Mouse (Mus musculus): ENCODE measurements around the gene Crispld2. TPM values are rescaled to one million over a fixed set of nuclear protein-coding genes. Genes with fewer than 3 reads are reported as not detected.
A peak's percentile ranks its signal among the peaks of the same experiment; 100 is the strongest.

The Crispld2 gene
- total RNA-seq, 2 experiments from 2014 or later = 1.8 to 2.3 TPM

GRCm38 (mm10) chr8:120020298-120020697 is 28.1 kb downstream of the Crispld2 start:
- no peak for DNase-seq (ENCODE audit: low spot score in 2 of 2)
- intact Hi-C loops (cut with DNase I) = no loop called here

- DNase-seq (ENCODE audit: low spot score in 2 of 2) = no peak
- intact Hi-C loops (cut with DNase I) = no loop called here
Measured at GRCm38 (mm10) chr8:120026199-120026598, 34.0 kb downstream of the Crispld2 start.

DNA sequence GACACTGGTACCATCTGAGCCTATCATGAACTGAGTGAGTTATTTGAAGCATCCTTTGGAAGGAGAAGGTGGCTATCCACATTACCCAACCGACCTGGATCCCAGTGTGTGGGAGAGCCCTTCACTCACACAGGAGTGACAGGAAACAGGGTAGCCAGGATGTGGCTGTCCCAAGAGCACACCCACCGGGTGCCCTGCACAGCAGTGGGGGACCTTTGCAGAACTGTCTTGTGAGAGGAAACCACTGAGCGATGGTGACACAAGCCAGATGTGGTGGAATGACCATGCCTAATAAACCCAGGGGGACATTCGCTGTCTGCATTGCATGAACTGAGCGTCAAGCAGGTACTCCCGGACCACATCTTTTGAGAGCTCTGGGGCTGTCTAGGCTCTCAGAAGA is 34.8 kb downstream of the Crispld2 start:
- intact Hi-C loops (cut with DNase I) = no loop called here
- DNase-seq (ENCODE audit: low spot score in 2 of 2) = no peak

DNA sequence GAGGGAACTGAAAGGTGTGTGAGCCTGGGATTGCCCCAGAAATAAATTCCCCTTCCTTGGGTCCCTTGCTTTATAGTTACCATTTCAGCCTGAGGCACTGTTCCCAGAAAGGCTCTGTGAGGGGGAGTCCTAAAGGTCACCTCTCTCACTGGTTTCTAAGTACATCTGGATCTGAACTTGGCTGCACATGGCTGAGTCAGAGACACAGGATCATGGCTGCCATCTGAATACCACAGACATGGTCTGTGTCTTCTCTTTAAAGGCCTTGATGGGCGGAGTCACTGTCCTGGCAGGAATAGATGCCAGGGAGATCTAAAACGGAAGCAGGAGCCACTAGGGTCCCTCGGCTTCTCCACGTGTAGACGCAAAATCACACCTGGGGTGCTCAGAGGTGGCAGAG is 38.2 kb downstream of the Crispld2 start:
- DNase-seq (ENCODE audit: low spot score in 2 of 2) = no peak
- intact Hi-C loops (cut with DNase I) = no loop called here

DNA sequence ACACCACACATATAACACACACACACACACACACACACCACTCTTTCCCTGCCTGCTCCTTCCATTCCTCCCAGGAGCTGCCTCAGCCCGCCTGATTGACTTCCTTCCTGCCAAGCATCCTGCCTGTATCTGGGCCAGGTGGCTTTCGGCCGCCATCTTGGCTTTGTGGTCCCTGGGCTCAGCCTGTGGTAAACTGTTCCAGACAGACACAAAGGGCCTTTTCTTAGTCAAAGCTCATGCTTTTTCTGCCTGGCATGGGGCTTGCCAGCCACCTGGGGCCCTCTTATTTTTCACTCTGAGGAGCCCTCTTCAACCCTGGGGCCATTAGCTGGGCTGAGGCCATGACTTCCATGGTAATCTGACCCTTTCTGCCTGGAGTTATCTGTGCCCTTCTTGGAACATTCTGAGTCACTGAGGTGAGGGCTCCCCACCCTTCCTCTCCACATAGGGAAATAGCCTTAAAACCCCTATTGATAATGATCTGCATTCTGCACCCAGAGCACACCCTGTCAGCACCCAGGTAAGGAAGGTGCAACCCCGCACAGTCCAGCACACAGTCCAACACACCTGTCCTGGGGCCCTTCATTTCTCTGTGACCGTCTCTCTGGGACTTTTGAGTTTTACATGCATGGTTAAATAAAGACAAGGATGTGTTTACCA is 40.4 kb downstream of the Crispld2 start:
- intact Hi-C loops (cut with DNase I) = no loop called here
- DNase-seq (ENCODE audit: low spot score in 2 of 2) = no peak

GRCm38 (mm10) chr8:120034471-120034870 is 42.2 kb downstream of the Crispld2 start:
- no peak for DNase-seq (ENCODE audit: low spot score in 2 of 2)
- intact Hi-C loops (cut with DNase I) = no loop called here

DNA sequence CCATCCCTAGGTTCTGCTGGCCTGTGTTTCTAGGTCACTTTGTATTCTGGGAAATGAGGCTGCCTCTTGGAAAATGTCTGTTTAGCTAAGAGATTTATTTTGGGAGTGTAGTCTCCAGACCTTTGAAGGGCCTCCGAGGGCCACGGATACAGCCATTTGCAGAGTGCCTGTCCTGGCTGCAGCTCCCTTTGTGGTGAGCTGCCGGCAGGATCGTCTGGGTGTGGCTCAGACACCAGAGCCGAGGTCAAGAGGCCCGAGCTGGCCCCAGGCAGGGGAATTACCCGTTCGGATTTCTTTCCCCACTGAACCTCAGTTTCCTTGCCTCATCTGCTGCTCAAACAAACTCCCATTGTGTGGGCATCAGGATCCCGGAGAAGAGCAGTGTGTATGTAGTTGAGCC is 43.9 kb downstream of the Crispld2 start:
- intact Hi-C loops (cut with DNase I) = no loop called here
- DNase-seq (ENCODE audit: low spot score in 2 of 2) = no peak

DNA sequence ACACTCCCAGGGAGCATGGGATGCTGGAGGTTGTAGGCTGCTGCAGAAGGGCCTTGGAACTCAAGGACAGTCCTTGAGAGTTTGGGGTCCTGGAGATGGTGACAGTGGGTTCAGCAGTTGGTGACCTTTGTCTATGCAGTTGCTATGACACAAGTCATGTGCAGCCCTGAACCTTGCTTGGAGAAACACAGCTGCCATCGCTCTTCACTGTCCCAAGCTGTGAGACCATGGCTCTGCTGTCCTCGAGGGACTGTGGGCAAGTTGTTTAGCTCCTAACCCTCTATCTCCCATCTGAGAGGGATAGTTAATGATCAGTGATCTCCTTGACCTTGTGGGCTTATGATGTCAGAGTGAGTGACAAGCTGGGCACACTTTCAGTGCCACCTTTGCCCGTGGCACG is 44.3 kb downstream of the Crispld2 start:
- DNase-seq (ENCODE audit: low spot score in 2 of 2) = no peak
- intact Hi-C loops (cut with DNase I) = no loop called here

DNA sequence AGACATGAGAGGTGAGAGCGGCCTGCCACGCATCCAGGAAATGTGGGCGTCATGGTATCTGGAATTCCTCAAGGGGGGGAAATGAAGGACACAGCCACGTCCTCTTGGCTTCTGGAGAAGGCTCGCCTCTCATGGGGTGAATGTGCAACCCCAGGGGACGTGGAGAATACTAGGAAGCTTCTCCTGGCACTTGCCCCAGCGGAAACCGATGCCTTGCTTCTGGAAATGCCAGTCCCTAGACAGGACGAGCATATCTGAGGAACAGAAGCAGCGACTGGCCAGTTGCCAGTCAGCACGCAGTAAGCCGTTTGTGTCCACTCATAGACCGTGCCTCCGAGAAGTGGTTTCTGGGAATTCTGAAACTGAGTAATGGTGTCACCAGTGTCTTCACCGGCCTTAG is 45.0 kb downstream of the Crispld2 start:
- no peak for DNase-seq (ENCODE audit: low spot score in 2 of 2)
- intact Hi-C loops (cut with DNase I) = no loop called here

GRCm38 (mm10) chr8:120037611-120038010 is 45.4 kb downstream of the Crispld2 start:
- intact Hi-C loops (cut with DNase I) = no loop called here
- DNase-seq (ENCODE audit: low spot score in 2 of 2) = no peak

DNA sequence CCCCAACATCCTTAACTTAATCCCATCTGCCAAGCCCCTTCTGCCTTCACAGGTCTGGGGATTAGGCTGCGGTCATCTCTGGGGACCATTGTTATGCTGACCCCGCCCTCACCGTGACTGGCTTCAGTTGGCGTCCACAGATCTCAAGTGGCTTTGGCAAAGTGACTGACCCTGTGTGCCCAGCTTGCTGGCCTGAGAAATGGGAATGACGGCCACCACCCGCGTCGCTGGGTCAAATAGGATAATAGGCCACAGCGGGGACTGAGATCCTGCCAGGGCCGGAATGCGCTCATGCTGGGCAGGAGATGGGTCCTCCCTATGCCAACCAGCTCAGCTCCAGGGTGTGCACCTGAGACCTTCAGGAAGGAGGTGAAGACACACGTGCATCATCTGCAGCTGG is 46.5 kb downstream of the Crispld2 start:
- no peak for DNase-seq (ENCODE audit: low spot score in 2 of 2)
- intact Hi-C loops (cut with DNase I) = no loop called here

GRCm38 (mm10) chr8:120039313-120039919 is 47.2 kb downstream of the Crispld2 start:
- intact Hi-C loops (cut with DNase I) = no loop called here
- no peak for DNase-seq (ENCODE audit: low spot score in 2 of 2)

DNA sequence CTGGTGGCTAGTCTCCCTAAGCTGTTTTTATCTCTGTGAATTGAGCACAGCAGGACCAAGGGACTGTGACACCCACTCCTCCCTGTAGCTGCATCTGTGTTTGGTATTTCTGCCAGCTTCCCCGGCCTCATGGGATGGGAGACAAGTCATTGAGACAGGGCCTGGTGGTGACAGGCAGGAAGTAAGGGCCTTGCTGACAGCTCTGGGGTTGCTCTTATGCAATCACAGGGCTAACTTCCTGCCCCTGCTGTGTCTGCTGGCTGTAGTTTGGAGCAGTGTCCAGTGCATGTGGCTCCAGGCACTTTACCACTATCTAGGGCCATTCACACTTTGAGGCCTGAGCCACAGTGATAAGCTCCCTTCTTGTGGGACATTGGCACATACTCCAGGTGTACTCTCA is 48.6 kb downstream of the Crispld2 start:
- intact Hi-C loops (cut with DNase I) = no loop called here
- peak in 1 of 2 experiments; percentile 28 for DNase-seq (ENCODE audit: low spot score in 2 of 2)

- intact Hi-C loops (cut with DNase I) = no loop called here
Measured at GRCm38 (mm10) chr8:120042542-120043312, 50.5 kb downstream of the Crispld2 start.

GRCm38 (mm10) chr8:120044907-120045306 is 52.7 kb downstream of the Crispld2 start:
- DNase-seq (ENCODE audit: low spot score in 2 of 2) = no peak
- intact Hi-C loops (cut with DNase I) = no loop called here

More at GRCm38 (mm10) chr8:120042542-120043312, 50.5 kb downstream of the Crispld2 start:
- no peak for DNase-seq (ENCODE audit: low spot score in 2 of 2)

DNA sequence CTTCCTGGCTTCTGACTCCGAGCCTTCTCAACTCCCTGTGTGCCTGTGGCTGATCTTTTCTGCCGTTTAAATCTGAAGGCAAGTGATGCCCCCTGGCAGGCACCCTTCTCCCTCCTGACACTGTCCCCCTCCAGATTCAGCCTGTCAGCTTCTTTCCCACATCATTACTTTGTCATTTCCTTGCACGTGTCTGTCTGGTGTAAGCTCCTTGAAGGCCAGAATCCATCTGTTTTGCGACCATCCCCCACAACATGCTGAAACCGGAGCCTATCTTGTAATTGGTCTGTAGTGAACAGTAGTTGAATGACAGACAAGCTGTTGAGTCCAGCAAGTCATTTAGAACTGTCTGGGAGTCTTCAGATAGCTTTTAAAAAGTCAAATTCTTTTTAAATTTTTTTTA is 53.2 kb downstream of the Crispld2 start:
- intact Hi-C loops (cut with DNase I) = no loop called here
- no peak for DNase-seq (ENCODE audit: low spot score in 2 of 2)

DNA sequence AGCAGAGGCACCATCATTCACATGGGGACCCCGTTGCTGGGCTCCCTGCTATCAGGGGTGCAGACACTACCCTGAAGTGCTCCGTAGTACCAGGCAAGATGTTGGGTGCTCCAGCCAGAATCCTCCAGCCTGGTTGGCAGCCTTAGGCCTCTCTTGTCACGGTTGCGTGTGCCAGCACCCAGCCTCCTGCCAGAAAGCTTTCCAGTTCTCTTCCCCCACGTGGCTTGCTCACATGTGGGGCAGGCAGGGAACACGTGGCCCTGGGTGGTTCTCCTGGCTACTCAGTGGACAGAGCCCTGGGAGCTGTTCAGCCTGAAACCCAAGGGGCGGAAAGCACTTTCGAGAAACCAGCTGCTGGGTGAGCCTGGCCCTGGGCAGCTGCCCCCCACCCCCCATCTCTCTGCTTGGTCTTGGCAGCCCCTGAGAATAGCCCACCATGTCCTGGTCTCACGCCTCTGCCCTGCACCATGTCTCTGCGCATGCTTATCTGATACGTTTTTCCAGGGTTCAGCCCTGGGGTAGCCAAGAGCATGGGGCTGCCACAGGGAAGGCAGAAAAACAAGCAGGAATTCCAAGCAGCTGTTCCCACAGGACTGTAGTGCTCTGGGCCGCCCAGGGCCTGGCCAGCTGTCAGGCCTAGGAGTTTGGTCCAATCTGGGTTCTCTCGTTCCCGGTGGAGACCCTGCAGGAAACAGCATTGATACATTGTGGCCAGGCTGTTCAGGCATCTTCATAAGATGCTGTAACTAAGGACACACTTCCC is 54.2 kb downstream of the Crispld2 start:
- DNase-seq (ENCODE audit: low spot score in 2 of 2) = peak; percentile 83 to 93
- intact Hi-C loops (cut with DNase I) = no loop called here

DNA sequence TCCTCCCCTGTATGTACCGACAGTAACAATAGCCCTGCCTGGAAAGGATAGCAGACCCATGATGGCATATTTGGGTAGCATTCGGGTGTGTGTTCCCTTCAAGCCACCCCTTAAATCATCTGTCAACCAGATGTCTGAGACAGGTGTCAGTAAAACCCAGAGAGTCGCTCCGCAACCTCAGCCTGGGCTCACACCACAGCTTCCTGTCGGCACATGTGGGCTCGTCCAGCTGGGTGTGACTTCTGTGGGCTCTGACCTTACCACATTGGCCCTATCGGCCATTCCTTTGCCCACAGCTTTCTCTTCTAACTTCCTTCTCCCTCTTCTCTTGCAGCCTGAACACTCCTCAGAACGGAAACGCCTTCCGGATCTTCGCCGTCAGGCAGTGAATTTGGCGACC is 57.7 kb downstream of the Crispld2 start:
- intact Hi-C loops (cut with DNase I) = no loop called here
- DNase-seq (ENCODE audit: low spot score in 2 of 2) = no peak

DNA sequence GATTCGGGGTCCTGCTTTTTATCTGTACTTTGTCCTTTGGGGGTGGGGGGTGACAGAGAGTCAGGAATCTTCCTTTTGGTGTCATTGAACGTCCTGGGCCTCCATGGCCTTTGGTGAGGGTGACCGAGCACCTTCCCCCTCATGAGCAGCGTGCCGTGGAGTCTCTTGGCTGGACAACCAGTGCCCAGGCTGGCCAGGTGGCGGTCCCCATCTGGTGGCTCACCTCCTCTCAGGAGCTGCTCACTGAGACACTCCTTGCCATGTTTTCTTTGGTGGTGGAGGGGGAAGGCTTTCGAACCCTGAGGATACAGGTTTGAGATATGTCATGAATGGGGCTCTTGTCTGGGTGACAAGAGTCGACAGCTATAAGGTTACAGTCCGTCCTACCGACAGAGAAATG is 58.1 kb downstream of the Crispld2 start:
- intact Hi-C loops (cut with DNase I) = no loop called here
- no peak for DNase-seq (ENCODE audit: low spot score in 2 of 2)

GRCm38 (mm10) chr8:120051006-120051405 is 58.8 kb downstream of the Crispld2 start:
- DNase-seq (ENCODE audit: low spot score in 2 of 2) = no peak
- intact Hi-C loops (cut with DNase I) = no loop called here

All from left cerebral cortex, postnatal 14 days (tissue).